Mouse (Mus musculus) thymus, postnatal 10 days (tissue): ENCODE results near the gene Zcchc4.

Experiments used
- DNase-seq, 2 experiments: peaks; one replicate each; pipeline ENCODE4 v3.0.0; 2021; ENCODE audit warnings: low spot score in 2 of 2

The Zcchc4 gene

GRCm38 (mm10) chr5:52871986-52872385 is 96.8 kb downstream of the Zcchc4 start:
- DNase-seq, result peak; percentile 14 to 23
